Mouse (Mus musculus) kidney, adult 8-10 months (tissue): ENCODE measurements at regions not wholly inside any gene's neighbourhood (a gene's known extent, or its start where the extent isn't known, plus 50 kb on each side); places are given as distances from the start of the nearest gene placed in this dataset.

Source experiments
- DNase-seq, 2 experiments: peaks; one replicate each; pipeline ENCODE4 v3.0.0; 2022

DNA sequence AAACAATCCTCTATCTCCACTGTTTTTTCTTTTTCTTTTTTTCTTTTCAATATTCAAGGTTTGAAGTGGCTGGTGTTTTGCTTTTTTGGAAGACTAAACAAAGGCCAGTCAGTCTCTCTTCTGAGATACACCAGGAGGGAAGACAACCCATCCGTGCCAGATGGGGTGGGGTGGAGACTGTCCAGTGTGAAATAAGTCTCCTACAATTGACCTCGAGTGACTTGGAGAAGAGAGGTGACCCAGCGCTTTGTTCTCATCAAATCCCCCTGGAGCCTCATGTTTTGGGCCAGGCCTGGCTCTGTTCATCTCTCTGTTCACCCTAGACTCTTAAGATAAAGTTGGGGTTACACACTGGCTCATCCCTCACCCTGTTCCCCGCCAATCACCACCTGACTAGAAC lies 169.2 kb upstream of the Tbca start:
- DNase-seq, result no peak

DNA sequence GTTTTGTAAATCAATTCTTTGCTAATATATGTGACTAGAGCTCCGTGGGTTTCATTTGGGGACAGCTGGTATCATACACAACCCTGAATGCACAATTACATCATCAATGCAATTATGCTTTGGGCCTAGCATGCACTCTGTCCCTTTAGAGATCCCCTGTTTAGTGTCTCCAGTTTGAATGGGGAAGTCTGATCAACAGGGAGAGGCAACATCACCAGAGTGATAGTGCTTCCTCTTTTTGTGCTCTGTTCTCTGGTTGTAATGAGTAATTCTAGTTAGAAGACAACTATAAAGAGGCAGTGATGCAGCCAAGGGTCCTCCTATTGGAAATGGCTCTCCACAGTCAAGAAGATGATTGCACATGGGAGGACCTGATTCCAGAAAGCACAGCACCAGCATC lies 158.7 kb upstream of the Tbca start:
- DNase-seq, result no peak

DNA sequence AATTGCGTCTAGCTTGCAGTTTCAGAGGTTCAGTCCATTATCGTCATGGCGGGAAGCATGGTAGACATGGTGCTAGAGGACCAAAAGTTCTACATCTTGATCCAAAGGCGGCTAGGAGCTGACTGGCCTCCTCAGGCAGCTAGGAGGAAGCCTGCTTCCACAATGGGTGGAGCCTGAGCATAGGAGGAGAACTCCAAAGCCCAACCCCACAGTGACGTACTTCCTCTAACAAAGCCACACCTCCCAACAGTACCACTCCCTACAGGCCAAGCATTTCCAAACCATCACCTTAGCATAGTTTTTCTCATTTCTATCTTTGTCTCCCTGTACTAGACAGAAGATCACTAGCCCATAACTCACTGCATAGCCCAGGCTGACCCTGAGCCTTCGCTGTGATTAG lies 158.0 kb upstream of the Tbca start:
- DNase-seq, result no peak

DNA sequence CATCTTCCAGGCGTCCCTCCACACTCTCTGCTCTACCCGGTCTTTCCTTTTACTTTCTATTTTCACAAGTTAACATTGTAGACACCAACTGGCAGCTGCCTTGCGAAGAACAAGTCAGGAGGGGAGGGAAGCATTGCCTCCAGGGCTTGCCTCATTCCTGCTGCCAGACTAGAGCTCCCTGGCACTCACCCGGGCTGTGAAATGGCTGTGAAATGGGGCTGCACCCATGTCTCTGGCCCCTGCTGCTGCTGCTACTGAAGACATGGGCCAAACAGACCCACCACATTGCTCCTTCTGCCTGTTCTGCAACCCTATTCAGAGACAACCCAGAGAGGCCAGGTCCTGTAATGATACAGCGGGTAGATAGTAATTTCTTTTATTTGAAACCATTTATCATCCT lies 156.0 kb upstream of the Tbca start:
- DNase-seq, result no peak

DNA sequence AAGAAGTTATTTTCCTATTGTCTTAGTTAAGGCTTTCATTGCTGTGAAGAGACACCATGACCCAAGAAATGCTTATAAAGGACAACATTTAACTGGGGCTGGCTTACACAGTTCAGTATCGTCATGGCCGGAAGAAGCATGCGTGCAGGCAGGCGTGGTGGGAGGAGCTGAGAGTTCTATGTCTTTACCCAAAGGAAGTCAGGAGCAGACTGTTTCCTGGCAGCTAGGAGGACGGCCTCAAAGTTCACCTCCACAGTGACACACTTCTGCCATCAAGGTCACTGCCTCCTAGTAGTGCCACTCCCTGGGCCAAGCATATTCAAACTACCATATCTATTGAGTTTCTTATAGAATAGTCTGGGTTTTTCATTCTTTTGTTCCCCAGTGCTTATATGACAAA lies 148.4 kb upstream of the Tbca start:
- no peak for DNase-seq

DNA sequence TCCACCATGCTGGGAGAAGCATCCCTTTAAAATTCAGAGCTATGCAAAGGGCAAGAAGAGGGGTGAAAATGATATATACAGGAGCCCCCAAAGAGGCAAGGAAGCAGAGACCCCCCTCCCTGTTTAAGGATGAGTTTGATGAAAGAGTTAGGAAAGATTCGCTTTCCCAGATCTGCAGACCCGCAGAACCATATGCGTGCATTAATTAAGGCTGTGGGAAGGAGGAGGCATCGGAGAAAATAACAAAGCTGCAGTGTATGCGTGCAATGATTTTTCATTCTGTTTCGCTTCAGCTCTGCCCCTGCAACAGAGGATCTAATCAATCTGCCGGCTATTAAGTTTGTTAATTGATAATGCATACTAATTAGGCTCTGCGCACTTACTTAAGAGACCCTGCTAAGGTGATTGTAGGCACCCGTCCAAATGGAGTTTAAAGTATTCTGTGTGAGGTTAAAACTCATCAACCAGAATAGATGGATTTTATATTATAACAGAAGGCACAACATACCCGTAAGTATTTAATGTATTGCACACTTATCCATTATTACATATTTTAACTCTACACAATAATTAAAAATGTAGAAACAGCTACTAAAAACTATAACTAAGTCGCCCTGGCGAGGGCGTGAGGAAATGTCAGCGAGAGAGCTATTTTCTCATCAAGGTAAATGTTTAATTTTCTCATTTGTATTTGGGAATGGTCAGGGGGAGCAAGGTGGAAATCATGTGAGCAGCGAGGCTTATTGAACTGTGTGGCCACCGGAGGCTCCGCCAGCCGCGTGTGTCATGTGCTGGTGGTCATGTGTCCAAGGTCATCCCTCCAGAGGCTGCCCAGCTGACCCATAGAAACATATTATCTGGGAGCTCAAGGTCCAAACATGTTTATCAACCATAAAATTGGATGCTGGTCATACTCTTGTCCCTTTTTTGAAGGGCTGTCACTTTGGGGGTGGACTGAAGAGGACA lies 143.2 kb upstream of the Tbca start:
- peak; percentile 30 to 57 for DNase-seq

DNA sequence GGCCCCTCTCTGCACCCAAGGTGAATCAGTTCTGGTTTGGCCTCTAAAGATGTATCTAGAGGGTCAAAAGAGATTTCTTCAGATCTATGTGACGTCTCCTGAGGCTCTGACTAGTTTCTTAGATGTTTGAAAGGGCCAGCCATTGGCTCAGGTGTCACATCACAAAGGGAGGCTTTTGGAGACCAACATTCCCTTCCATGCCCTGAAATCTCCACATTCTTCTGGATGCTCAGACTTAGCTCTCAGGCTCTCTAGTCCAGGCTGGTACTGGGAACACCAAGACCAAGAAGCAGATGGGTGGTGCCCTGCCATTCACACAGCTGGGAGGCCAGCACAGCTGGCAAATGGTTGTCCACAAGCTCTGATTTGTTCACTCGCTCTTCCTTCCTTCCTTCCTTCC lies 142.4 kb upstream of the Tbca start:
- DNase-seq, result no peak

DNA sequence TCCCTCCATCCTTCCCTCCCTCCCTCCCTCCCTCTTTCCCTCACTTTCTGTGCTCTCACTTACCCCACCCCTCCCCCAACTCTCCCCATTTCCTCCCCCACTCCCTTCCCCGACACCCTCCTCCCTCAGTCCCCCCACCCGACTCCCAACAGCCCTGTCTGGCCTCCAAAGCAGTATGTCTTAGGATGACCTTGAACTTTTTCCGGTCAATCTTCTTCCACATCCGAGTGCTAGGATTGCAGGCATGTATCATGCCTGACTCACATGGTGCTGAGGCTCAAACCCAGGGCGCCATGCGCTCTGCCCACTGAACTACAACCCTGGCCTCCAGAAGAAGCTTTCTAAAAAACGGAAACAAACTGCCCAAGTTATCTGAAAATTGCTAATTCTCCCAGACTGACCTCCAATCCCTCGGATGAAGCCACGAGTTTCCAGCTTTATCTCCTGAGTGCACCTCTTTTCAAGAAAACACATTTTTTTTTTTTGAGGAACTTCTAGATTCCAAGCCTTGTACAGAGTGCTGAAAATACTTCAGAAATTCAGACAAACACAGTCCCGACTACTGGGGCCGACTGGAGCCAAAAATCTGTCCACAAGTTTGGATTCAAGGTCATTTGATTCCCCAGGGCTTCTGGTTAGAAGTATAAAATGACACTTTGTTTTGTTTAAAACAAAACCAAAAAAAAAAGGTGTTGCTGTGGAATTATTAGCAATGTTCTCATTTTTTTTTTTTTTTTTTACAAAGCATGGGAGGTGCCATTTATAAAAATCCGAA lies 141.7 kb upstream of the Tbca start:
- no peak for DNase-seq

DNA sequence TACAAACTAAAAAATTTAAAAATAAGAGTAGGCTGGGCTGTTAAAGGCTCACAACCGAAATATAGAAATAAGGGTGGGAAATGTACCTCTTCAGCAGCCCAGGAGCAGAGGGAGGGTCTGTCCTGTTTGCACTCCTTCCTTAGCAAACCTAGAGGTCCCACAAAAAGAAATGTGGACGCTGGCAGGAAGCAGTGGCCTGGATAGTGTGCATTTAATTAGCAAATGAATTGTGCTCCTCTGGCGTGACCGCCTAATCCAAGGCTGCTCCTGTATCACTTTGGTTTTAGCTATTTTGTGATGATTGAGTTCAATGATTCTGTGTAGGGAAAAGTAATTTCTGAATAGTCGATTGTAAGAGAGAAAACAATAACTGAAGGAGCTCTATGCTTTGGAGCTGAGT lies 141.1 kb upstream of the Tbca start:
- DNase-seq, result no peak

DNA sequence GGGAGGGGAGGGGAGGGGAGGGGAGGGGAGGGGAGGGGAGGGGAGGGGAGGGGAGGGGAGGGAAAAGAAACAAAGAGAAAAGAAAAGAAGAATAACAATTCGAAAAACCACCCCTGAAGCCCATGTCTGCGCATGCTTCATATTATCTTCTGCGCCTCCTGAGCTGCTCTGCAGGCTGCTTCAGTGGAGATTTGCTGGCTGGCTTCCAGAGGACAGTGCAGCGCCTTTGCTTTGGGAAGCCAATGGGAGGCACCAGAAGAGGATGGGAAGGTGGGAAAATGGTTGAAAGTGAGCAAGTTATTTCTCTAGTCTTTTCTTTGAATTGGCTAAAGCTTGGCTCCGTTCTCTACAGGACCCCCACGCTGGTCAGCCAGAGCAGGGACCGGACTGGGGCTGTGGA lies 137.8 kb upstream of the Tbca start:
- DNase-seq, result no peak

DNA sequence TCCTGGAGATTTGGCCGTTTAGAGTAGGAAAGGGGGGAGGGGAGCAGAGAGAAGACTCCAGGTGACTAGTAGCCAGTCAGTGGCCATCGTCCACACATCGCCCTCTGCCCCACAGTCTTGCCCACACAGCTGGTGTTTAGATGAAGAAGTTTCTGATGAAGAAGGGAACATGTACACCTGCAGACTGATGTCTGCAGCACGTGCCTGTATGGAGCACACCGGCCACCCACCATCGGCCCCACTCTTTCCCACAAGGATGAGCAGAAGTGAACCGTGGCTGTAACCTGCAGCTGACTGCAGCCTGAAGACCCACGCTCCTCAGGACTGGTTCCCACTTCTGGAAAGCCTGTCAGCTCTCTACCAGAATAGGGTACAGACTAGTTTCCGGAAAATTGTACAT lies 121.1 kb upstream of the Tbca start:
- no peak for DNase-seq

DNA sequence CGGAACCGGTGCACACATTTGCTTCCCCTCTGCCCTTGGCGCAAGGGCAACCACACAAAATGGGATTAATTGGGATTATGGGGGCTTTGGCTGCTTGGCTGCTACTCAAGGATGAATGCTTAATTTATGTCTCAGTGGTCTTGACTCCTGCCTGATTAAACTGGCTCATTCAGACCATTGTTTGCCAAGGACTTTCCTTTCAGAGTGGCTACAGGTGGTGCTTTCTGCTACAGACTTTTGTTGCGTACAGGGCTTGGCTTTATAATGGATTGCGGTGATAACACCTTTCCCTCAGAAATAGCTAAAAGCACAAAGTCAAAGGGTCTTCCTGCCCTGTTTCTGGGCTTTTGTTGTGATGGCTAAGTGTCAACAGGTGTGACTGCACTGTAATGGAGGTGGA lies 120.4 kb upstream of the Tbca start:
- DNase-seq, result no peak

DNA sequence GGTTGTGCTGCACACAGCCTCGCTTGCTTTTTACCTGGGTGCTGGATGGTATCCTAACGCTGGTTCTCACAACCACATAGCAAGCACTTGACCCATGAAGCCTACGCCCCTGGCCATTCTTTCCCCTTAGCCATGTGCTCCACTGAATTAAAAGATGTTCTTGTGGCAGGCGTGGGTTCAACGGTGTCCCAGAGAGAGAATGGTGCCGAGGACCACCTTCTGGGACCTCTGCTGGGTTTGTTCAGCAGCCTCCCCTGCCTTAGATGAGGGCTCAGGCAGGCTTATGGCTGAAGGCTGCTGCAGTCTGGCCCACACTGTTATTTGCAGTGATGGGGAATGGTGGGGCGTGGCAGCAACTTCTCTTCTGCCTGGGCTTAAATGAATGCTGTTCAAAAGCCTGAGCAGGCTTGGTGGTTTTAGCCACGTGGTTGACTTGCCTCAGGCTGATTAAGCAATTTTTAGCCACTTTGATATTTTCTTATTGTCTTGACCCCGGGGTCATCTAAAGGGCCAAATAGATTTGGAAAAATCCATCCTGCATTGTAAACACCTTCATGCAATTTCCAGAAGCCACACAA lies 119.5 kb upstream of the Tbca start:
- DNase-seq, result no peak

DNA sequence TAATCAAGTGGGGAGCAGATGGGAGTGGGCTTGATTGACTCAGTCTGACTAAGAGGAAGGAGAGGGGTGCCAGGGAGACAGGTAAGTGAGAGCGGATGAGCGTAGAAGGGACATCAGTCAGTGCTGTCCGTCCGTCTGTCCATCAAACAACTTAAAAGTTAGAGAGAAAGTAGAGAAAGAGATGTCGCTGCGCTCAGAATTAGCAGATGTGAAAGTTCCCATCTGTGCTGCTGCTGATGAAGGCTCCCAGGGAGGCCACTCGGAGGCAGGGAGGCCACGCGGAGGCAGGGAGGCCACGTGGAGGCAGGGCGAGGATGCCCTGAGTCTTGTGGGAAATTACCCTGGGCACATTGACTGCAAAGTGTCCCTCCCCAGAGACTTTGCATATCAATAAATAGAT lies 118.4 kb upstream of the Tbca start:
- no peak for DNase-seq

DNA sequence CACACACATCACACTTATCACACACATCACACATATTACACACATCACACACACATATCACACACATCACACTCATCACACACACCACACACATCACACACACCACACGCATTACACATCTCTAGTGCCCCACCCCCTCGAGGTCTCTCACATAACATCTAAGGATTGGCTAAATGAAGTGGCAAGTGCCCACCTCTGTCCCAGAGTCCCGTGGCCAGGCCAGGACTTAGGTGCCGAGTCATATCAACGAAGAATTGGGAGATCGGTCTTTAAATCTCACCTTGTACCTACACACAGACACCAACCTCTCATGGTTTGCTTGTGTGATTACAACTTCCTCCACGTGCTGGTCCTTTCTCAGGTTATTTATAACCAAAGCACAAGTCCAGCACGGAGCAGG lies 117.7 kb upstream of the Tbca start:
- DNase-seq, result no peak

DNA sequence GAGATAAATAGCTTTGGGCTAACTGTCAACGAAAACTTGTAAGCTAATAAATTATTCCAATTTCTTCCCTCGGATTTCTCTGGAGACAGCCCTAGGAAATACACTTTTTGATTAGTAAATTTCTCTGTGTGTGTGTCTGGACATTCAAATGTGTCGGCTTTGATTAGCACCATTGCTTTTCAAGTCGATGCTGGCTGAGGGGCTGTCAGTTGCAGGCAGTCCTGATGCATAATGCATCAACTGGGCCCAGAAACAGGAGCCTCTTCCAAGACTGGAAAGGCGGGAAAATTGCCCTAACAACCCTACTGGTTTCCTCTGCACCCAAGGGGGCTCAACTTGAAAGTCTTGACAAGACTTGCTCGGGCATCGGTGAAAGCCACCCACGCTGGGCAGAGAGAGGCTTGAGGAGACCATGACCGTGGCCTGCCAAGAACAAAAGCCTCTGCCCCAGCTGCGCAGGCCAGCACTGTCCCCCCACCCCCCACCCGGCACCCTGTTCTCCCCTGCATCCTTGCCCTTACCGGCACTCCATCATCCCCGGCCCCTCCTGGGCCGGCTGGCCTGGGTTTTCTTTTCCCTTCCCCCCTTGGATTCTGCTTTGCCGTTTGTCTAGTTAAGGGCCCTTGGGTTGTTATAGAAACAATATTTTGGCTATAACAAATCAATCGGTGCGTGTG lies 108.1 kb upstream of the Tbca start:
- DNase-seq, result no peak

DNA sequence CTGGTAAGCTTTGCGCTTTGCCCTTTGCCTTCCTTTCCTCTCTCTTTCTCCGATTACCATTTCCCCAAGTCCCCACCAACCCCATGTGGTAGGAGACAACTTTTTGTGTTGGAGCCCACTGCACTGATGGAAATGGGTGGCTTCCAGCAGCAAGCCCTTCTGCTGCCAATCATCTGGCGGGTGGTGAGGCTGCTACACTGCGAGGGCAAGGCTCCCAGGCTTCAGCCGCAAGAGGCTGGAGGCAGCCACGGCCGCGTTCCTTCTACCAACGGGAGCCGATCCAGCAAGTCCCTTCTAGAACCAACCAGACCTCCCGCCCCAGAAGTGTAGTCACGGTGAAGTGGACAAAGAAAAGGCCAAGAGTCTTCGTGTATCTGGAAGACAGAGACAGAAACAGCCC lies 107.1 kb upstream of the Tbca start:
- no peak for DNase-seq

DNA sequence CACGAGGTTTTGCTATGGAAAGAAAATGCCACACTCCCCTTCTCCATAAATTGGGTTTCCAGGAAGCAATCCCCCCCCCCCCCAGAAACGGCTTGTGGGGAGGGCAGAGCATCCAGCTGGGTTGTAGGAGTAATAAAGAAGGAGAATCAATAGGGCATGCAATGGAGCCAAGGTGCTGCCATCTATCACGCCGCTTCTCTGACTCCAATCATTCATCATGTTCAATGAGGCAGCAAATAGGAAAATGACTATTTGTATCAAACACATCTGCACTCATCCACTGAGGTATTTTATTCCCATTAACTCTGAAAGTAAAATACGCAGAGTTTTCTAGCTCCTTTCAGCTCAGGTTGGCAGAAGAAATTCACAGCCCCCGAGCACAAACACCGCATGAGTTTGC lies 103.5 kb upstream of the Tbca start:
- DNase-seq, result no peak

DNA sequence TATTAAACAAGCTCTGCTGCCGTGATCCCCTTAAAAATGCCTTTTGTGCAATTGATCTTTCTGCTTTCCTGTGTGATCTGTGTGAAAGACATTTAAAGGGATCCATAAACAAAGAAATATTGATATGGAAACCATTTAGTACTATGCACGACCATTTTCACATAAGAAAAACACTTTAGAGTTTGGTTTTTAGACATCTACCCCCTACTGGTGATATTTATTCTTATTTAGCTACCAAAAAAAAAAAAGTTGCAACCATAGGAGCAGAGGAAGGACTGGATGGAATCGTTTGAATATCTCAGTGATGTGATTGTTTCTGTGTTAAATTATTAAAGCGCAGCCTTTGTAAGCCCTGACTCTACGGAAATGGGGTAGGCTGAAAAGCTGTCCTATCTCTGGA lies 101.4 kb upstream of the Tbca start:
- no peak for DNase-seq

DNA sequence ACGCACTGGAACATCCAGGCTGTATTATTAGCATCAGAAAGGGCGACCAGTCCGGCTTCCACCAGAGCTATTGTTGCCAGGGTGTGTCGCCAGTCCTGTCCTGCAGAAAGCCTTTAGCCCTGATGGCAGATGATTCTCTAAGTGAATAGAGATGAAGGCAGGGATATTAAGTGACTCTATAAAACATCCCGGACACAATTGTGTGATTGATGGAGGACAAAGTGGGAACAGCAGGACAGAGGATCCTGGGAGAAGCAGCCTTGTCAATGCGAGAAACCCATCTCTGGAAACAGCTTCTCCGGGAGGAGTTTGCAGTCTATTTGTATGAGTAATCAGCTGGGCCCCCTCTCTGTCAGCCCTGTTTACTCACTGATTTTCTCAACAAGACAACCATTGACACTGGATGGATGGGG lies 82.1 kb upstream of the Tbca start:
- no peak for DNase-seq

DNA sequence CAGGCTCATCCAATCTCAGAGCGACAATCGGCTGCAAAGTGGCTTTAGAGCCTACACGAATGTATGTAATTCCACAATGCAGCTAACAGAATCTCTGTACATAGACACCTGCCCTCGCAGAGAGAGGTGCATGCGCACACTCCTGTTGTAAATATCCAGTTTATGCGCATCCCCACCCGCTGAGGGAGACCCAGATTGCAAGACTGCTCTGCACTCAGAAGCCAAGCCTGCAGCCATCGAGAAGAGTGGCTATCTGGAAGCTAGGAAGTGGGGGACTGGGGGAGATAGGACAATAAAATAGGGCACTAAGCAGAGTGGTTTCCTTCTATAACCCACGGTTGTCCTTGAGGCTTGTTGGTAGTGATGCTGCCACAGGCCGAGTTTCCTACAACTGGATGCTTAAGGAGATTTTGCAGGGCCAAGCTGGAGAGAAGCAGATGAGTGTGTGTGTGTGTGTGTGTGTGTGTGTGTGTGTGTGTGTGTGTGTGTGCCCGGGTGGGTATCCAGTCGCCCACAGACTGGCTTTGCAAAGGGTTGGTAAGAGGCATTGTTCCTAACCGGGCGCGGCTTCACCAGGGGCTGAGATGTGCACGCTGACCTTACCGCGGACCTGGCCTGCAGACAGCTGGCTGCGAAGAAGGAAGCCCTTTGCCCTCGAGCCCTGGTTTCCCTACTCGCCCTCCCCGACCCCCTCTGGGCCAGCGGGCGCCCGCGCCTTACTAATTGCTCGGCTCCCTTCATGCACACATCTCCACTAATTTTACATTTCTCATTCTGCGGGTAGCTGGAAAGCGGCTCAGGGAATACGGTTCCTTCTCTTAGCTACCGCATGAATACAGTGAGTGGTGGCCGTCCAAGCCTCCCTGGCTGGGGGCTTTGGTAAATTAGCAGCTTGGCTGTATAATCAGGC lies 81.1 kb upstream of the Tbca start:
- DNase-seq, result no peak

DNA sequence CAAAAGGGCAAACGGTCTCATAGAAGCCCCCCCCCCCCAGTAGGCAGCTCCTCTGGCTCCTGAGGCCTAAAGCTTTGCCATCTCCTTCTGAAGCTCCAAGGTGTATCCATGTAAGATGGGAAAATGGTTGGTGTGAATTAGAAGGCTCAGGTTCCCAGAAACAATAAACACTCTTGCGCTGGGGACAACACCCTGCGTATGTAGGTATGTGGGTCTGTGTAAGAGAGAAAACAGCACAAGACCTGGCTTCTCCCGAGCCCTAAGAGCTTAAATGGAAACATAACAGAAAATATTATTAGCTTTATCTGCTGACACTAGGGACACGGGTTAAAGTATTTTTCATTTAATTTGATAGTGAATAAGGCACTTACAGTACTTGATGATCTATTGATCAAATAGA lies 79.9 kb upstream of the Tbca start:
- no peak for DNase-seq
